Mouse (Mus musculus) layer of hippocampus, postnatal 25 days (tissue): Measurements from ENCODE around the gene Angptl7. TPM values are rescaled to one million over a fixed set of nuclear protein-coding genes. Genes with fewer than 3 reads are reported as not detected.

Source experiments
- DNase-seq, 2 experiments: peaks; one replicate each; pipeline ENCODE4 v3.0.0; 2022; ENCODE audit warnings: mixed read lengths in 2 of 2, low spot score in 1 of 2; ENCODE audit errors: extremely low spot score in 1 of 2
- total RNA-seq, 2 experiments: library from RNA; stranded (reverse); gene quantifications; 2 replicates each; pipeline ENCODE4 v1.2.3; 2021

The Angptl7 gene
- total RNA-seq, 2 experiments from 2014 or later, result 0.27 to 0.45 TPM

- DNase-seq, result no peak
These were observed 39.5 kb downstream of the Angptl7 start for GRCm38 (mm10) chr4:148460656-148461284.

GRCm38 (mm10) chr4:148455477-148456025 is 44.7 kb downstream of the Angptl7 start:
- no peak for DNase-seq

GRCm38 (mm10) chr4:148453707-148454106 is 46.6 kb downstream of the Angptl7 start:
- no peak for DNase-seq

GRCm38 (mm10) chr4:148448853-148449245 is 51.4 kb downstream of the Angptl7 start:
- DNase-seq, result no peak

GRCm38 (mm10) chr4:148448179-148448852 is 51.9 kb downstream of the Angptl7 start, which contains the start of gene Mtor:
Mtor (plus strand) TSS chr4:148448611.
- peak; percentile 76 to 80 for DNase-seq

Other genes starting within 250 kb of the Angptl7 start
- gene Disp3, start 212.5 kb downstream of the Angptl7 start, total RNA-seq, result 10 to 100 TPM; 32.4 to 33.6 TPM
- gene Ubiad1, start 55.7 kb downstream of the Angptl7 start, total RNA-seq, result 10 to 100 TPM in 1 of 2 experiments, 1 to 10 TPM in 1; 9.1 to 10.0 TPM
- 10 to 100 TPM; 86.0 to 86.2 TPM for gene Mtor, start 51.8 kb downstream of the Angptl7 start, total RNA-seq
- gene Exosc10, start 58.0 kb upstream of the Angptl7 start, total RNA-seq, result 10 to 100 TPM; 45.2 to 50.8 TPM
- gene Srm, start 91.0 kb upstream of the Angptl7 start, total RNA-seq, result 10 to 100 TPM; 70.5 to 78.1 TPM
- 1 to 10 TPM; 3.0 to 3.9 TPM for gene Masp2, start 102.1 kb upstream of the Angptl7 start, total RNA-seq
- gene Tardbp, start 126.6 kb upstream of the Angptl7 start, total RNA-seq, result 100 to 1,000 TPM; 188 to 216 TPM
- gene Gm572, start 142.9 kb upstream of the Angptl7 start, total RNA-seq, result not detected